Mouse (Mus musculus): Measurements from ENCODE around the gene Npm1. TPM values are rescaled to one million over a fixed set of nuclear protein-coding genes. Genes with fewer than 3 reads are reported as not detected.

The Npm1 gene
- polyA plus RNA-seq, 1 experiment from 2014 or later, result 999 TPM

GRCm38 (mm10) chr11:33138686-33139085 is 24.3 kb downstream of the Npm1 start:
- 91% methylated on average over 5 of the region's 5 CpGs for WGBS
- H3K36me3 ChIP-seq (ENCODE audit: insufficient read depth, low read length), result no peaks in the 10 kb centered on the region
- peaks cover 5% of the 10 kb centered on the region for H3K4me1 ChIP-seq (ENCODE audit: insufficient read depth, low read length)
- H3K9me3 ChIP-seq (ENCODE audit: low read length), result no peaks in the 10 kb centered on the region
- no peak overlapping the region for H3K4me3 ChIP-seq (ENCODE audit: low read length)
- H3K27me3 ChIP-seq (ENCODE audit: insufficient read depth, low read length), result no peaks in the 10 kb centered on the region
- no peak overlapping the region for H3K27ac ChIP-seq (ENCODE audit: low read length)
- ATAC-seq (ENCODE audit: low FRiP score, low TSS enrichment), result no peak
- H3K4me2 ChIP-seq (replicated peaks; ENCODE audit: low read depth, low read length), result no peak overlapping the region
- H3K9ac ChIP-seq (replicated peaks; ENCODE audit: low read length), result no peak overlapping the region

DNA sequence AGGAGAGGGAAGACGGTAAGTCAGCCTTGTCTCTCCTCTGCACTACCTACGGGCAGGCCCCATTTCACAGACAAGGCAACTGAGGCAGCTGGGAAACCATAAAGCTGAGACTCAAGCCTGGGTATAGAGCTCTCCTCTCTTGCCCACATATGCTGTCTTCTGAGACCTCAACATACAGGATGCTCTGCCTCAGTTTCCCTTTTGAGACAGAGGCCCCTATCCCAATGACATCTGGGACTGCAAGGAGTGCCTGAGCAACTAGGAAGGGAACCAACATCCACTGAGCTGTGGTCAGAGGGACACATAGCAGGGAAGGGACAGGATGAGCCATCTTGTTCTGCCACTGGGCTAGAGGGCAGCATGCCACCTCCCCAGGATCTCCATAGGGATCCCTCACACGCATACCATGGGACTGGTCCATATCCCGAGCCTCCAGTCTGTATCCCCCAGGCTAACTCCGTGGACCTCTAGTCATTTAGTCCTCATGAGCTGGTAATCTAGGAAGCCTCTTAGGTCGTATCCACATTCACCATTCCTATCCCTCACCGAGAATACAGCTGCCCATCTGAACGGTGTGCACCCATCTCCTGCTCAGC is 28.5 kb downstream of the Npm1 start:
- WGBS, result 88% methylated on average over 8 of the region's 8 CpGs

DNA sequence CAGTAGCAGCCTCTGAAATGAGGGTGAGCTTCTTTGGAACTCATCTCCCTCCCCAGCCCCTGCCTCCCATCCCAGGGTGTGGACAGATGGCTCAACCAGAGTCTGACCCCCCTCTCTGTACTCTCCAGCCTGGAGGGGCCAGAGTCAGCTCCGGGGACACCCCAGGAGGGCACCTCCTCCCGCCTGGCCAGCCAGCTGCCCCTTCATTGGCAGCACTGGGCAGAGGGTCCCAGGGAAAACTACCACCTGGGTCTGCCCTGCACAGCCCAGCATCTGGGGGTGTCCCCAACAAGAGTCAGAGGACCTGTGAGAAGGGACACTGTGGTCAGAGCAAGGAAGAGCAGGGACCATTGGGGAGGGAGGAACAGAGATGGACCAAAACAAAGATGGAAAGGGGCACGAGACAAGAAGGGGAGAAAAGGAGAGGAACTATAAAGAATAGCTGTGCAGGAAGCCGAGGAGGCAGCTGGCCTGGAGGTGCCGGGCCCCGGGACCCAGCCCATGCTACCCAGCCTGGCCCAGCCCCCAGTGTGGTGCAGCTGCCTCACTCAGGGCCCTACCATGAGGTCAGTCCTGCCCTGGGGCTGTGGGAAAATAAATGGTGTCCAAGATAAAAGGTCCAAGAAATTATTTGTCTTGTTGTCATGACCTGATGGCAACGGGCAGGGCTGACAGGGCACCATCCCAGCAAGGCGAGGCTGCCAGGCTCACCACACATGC is 30.2 kb downstream of the Npm1 start:
- no peaks in the 10 kb centered on the region for H3K27me3 ChIP-seq (ENCODE audit: insufficient read depth, low read length)
- H3K9me3 ChIP-seq (ENCODE audit: low read length), result no peaks in the 10 kb centered on the region
- H3K4me1 ChIP-seq (ENCODE audit: insufficient read depth, low read length), result no peaks in the 10 kb centered on the region
- WGBS, result 66% methylated on average over 8 of the region's 8 CpGs
- H3K4me2 ChIP-seq (replicated peaks; ENCODE audit: low read depth, low read length), result no peak overlapping the region
- H3K27ac ChIP-seq (ENCODE audit: low read length), result no peak overlapping the region
- H3K36me3 ChIP-seq (ENCODE audit: insufficient read depth, low read length), result no peaks in the 10 kb centered on the region
- no peak overlapping the region for H3K9ac ChIP-seq (replicated peaks; ENCODE audit: low read length)
- ATAC-seq (ENCODE audit: low FRiP score, low TSS enrichment), result no peak
- no peak overlapping the region for H3K4me3 ChIP-seq (ENCODE audit: low read length)

More for the DNA sequence above, 28.5 kb downstream of the Npm1 start:
- Histone ChIP-seq H3K27ac (ENCODE audit: low read length) (no peak overlapping the region), H3K9me3 (ENCODE audit: low read length) (no peaks in the 10 kb centered on the region), H3K4me3 (ENCODE audit: low read length) (no peak overlapping the region), H3K27me3 (ENCODE audit: insufficient read depth, low read length) (no peaks in the 10 kb centered on the region), H3K4me1 (ENCODE audit: insufficient read depth, low read length) (no peaks in the 10 kb centered on the region), H3K36me3 (ENCODE audit: insufficient read depth, low read length) (no peaks in the 10 kb centered on the region), H3K4me2 (replicated peaks; ENCODE audit: low read depth, low read length) (no peak overlapping the region), H3K9ac (replicated peaks; ENCODE audit: low read length) (no peak overlapping the region)
- ATAC-seq (ENCODE audit: low FRiP score, low TSS enrichment), result no peak

DNA sequence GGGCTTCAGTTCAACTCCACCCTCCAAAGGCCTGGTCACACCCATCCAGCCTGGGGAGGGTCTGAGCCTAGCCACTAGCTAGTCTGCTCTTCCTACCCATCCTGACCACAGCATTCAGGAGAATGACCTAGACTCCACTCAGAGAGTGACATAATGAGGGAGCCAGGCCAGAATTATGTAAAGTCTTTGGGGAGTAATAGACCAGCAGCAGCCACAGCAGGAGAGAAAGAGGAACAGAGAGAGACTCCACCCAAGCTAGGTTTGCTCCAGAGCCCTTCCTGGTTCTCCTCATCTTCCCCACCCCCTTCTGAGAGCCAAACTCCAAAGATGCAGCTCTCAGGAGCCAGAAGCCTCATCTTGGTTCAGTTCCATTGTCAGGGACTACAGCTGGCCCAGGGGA is 35.9 kb downstream of the Npm1 start:
- H3K36me3 ChIP-seq (ENCODE audit: insufficient read depth, low read length), result no peaks in the 10 kb centered on the region
- H3K4me3 ChIP-seq (ENCODE audit: low read length), result no peak overlapping the region
- H3K9ac ChIP-seq (replicated peaks; ENCODE audit: low read length), result no peak overlapping the region
- no peak overlapping the region for H3K4me2 ChIP-seq (replicated peaks; ENCODE audit: low read depth, low read length)
- H3K27ac ChIP-seq (ENCODE audit: low read length), result no peak overlapping the region
- no peaks in the 10 kb centered on the region for H3K27me3 ChIP-seq (ENCODE audit: insufficient read depth, low read length)
- no peaks in the 10 kb centered on the region for H3K9me3 ChIP-seq (ENCODE audit: low read length)
- ATAC-seq (ENCODE audit: low FRiP score, low TSS enrichment), result no peak
- peaks cover 13% of the 10 kb centered on the region for H3K4me1 ChIP-seq (ENCODE audit: insufficient read depth, low read length)

- peak; percentile 92 for ATAC-seq (ENCODE audit: low FRiP score, low TSS enrichment)
- H3K4me3 ChIP-seq (ENCODE audit: low read length), result peak overlapping the region; percentile 44
- peak overlapping the region; percentile 60 for H3K9ac ChIP-seq (replicated peaks; ENCODE audit: low read length)
- no peaks in the 10 kb centered on the region; the same call in 1 of the 2 replicates for H3K27me3 ChIP-seq (ENCODE audit: insufficient read depth, low read length)
- no peaks in the 10 kb centered on the region for H3K36me3 ChIP-seq (ENCODE audit: insufficient read depth, low read length)
- H3K4me2 ChIP-seq (replicated peaks; ENCODE audit: low read depth, low read length), result peak overlapping the region; percentile 71
- H3K9me3 ChIP-seq (ENCODE audit: low read length), result no peaks in the 10 kb centered on the region
- peaks cover 13% of the 10 kb centered on the region for H3K4me1 ChIP-seq (ENCODE audit: insufficient read depth, low read length)
- no peak overlapping the region for H3K27ac ChIP-seq (ENCODE audit: low read length)
- under 1% methylated on average over 37 of the region's 37 CpGs for WGBS
Observed at GRCm38 (mm10) chr11:33122575-33123268, 40.3 kb downstream of the Npm1 start.

GRCm38 (mm10) chr11:33119556-33119955 is 43.5 kb downstream of the Npm1 start:
- Histone ChIP-seq H3K9ac (replicated peaks; ENCODE audit: low read length) (no peak overlapping the region), H3K4me1 (ENCODE audit: insufficient read depth, low read length) (peaks cover 13% of the 10 kb centered on the region), H3K36me3 (ENCODE audit: insufficient read depth, low read length) (no peaks in the 10 kb centered on the region), H3K27me3 (ENCODE audit: insufficient read depth, low read length) (no peaks in the 10 kb centered on the region; the same call in 1 of the 2 replicates), H3K27ac (ENCODE audit: low read length) (no peak overlapping the region), H3K4me2 (replicated peaks; ENCODE audit: low read depth, low read length) (no peak overlapping the region), H3K4me3 (ENCODE audit: low read length) (no peak overlapping the region), H3K9me3 (ENCODE audit: low read length) (no peaks in the 10 kb centered on the region)
- no peak for ATAC-seq (ENCODE audit: low FRiP score, low TSS enrichment)
- 56% methylated on average over 8 of the region's 8 CpGs for WGBS

DNA sequence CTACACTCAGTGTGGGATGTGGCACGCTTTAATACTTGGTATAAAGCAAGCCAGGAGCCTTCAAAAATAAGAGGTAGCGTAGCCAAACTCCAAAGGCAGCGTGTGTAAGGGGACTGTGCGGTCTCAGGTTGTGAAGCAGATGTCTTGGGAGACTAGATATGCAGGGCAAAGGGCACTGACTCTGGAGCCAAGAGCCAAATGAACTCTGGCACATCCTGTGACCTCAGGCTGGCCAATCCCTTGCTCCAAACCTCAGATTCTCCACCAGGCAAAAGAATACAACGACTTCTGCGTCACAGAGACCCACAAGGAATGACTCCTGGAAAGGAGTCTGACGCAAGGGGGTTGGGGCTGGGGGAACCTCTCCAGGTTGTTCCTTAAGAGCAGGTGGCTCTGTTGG is 43.9 kb downstream of the Npm1 start:
- Histone ChIP-seq H3K27ac (ENCODE audit: low read length) (no peak overlapping the region), H3K4me2 (replicated peaks; ENCODE audit: low read depth, low read length) (no peak overlapping the region), H3K4me1 (ENCODE audit: insufficient read depth, low read length) (peaks cover 13% of the 10 kb centered on the region), H3K9ac (replicated peaks; ENCODE audit: low read length) (no peak overlapping the region), H3K36me3 (ENCODE audit: insufficient read depth, low read length) (no peaks in the 10 kb centered on the region), H3K27me3 (ENCODE audit: insufficient read depth, low read length) (no peaks in the 10 kb centered on the region; the same call in 1 of the 2 replicates), H3K4me3 (ENCODE audit: low read length) (no peak overlapping the region), H3K9me3 (ENCODE audit: low read length) (no peaks in the 10 kb centered on the region)
- no peak for ATAC-seq (ENCODE audit: low FRiP score, low TSS enrichment)
- WGBS, result 84% methylated on average over 7 of the region's 7 CpGs

GRCm38 (mm10) chr11:33118480-33118879 is 44.5 kb downstream of the Npm1 start:
- 78% methylated on average over 6 of the region's 6 CpGs for WGBS
- Histone ChIP-seq H3K4me2 (replicated peaks; ENCODE audit: low read depth, low read length) (no peak overlapping the region), H3K4me3 (ENCODE audit: low read length) (no peak overlapping the region), H3K27ac (ENCODE audit: low read length) (no peak overlapping the region), H3K4me1 (ENCODE audit: insufficient read depth, low read length) (peaks cover 13% of the 10 kb centered on the region), H3K9me3 (ENCODE audit: low read length) (no peaks in the 10 kb centered on the region), H3K9ac (replicated peaks; ENCODE audit: low read length) (no peak overlapping the region), H3K36me3 (ENCODE audit: insufficient read depth, low read length) (no peaks in the 10 kb centered on the region), H3K27me3 (ENCODE audit: insufficient read depth, low read length) (no peaks in the 10 kb centered on the region; the same call in 1 of the 2 replicates)
- no peak for ATAC-seq (ENCODE audit: low FRiP score, low TSS enrichment)

DNA sequence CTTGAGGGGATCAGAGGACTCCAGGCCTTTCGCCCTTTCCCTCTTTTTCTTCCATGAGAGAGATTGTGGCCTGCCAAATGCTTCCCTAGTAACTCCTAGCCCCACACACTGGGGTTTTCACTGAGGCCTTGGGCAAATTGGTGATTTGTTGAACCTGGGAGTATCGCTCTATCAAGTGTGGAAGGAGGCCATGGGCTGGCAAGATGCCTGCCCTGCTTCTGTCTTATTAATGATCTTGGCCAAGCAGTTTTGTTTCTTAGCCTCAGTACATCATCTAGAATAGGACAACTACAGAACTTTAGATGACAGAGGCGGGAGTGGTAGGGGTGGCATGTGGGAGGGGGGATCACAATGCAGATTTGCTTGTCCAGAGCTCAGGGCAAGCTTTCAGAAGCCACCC is 47.2 kb downstream of the Npm1 start:
- no peak overlapping the region for H3K9ac ChIP-seq (replicated peaks; ENCODE audit: low read length)
- no peaks in the 10 kb centered on the region for H3K4me1 ChIP-seq (ENCODE audit: insufficient read depth, low read length)
- no peaks in the 10 kb centered on the region; the same call in 1 of the 2 replicates for H3K27me3 ChIP-seq (ENCODE audit: insufficient read depth, low read length)
- 78% methylated on average over 3 of the region's 3 CpGs for WGBS
- H3K36me3 ChIP-seq (ENCODE audit: insufficient read depth, low read length), result no peaks in the 10 kb centered on the region
- no peak overlapping the region for H3K27ac ChIP-seq (ENCODE audit: low read length)
- H3K4me3 ChIP-seq (ENCODE audit: low read length), result no peak overlapping the region
- no peak for ATAC-seq (ENCODE audit: low FRiP score, low TSS enrichment)
- H3K9me3 ChIP-seq (ENCODE audit: low read length), result no peaks in the 10 kb centered on the region
- no peak overlapping the region for H3K4me2 ChIP-seq (replicated peaks; ENCODE audit: low read depth, low read length)

- Histone ChIP-seq H3K4me1 (ENCODE audit: insufficient read depth, low read length) (no peaks in the 10 kb centered on the region), H3K9me3 (ENCODE audit: low read length) (no peaks in the 10 kb centered on the region), H3K27me3 (ENCODE audit: insufficient read depth, low read length) (no peaks in the 10 kb centered on the region), H3K4me2 (replicated peaks; ENCODE audit: low read depth, low read length) (no peak overlapping the region), H3K4me3 (ENCODE audit: low read length) (no peak overlapping the region), H3K36me3 (ENCODE audit: insufficient read depth, low read length) (no peaks in the 10 kb centered on the region), H3K9ac (replicated peaks; ENCODE audit: low read length) (no peak overlapping the region), H3K27ac (ENCODE audit: low read length) (no peak overlapping the region)
- ATAC-seq (ENCODE audit: low FRiP score, low TSS enrichment), result no peak
- 15% methylated on average over 1 of the region's 1 CpGs for WGBS
Observed at GRCm38 (mm10) chr11:33112407-33112806, 50.6 kb downstream of the Npm1 start.

All from kidney, embryonic 16.5 days (tissue).